Mouse (Mus musculus): ENCODE results near the gene Ccdc80. TPM values are rescaled to one million over a fixed set of nuclear protein-coding genes. Genes with fewer than 3 reads are reported as not detected.
A peak's percentile ranks its signal among the peaks of the same experiment; 100 is the strongest.

Gene Ccdc80
- 10 to 100 TPM; 67.2 to 85.5 TPM for total RNA-seq (2021)
- long read RNA-seq, experiment 1, full-length matches to known transcripts = 24 of 37 reads
- long read RNA-seq, experiment 1, partial matches to known transcripts = 9 of 37 reads
- long read RNA-seq, experiment 1, other reads (novel, unspliced or antisense) = 4 of 37 reads
- long read RNA-seq, experiment 2, full-length matches to known transcripts = 38 of 44 reads
- long read RNA-seq, experiment 2, partial matches to known transcripts = 5 of 44 reads
- long read RNA-seq, experiment 2, other reads (novel, unspliced or antisense) = 1 of 44 reads

DNA sequence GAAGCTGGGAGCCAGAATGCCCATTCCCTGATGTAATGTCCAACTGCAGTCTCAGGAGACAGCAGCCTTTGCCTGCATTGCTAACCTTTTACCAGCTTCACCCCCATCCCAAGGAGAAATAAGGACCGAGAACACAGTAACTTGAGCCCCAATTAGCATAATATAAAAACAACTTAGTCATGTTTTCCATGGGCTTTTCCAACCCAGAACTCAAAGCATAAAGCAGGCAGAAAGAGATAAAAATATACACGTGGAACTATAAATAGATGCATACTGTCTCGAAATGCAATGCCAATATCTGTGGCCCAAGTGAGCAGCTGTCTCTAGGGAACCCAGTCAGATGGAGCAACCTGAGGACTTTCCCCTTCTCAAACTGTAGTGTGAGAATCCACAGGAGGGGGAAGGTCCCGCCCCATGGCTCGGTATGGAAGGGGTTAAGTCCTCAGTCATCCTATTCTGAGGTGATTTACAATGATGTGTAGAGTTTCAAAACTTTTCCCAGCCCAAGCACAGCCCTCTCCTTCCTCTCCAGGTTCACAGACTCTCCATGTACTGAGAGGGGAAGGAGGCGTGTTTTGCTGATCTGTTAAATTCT lies at the start of gene Ccdc80:
TSS of gene Ccdc80 (plus strand) at position 266 of the 595 bp plus-strand sequence.
- intact Hi-C loops (cut with DNase I; ENCODE audit: low total_unique reads) = no loop called here
- peak; percentile 29 for DNase-seq

DNA sequence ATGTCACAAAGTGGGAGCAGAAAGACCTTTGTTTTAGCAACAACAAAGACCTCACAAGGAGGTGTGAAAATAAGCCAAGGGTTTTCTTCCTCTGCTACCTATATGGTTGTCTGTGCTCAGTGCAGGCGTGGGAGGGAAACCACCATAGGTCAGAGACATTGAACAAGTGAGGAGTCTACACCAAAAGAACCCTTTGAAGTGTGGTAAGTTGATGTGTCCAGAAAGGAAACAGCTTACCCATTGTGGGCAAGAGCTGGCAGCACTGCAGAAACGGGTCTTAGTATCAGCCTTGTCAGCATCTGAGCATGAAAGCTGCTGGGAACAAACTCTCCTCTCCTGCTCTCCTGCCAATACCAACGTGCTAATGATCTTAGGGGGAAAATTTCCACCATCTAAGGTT lies 48.4 kb upstream of the Ccdc80 start:
- intact Hi-C loops (cut with DNase I; ENCODE audit: low total_unique reads) = no loop called here
- DNase-seq = no peak

DNA sequence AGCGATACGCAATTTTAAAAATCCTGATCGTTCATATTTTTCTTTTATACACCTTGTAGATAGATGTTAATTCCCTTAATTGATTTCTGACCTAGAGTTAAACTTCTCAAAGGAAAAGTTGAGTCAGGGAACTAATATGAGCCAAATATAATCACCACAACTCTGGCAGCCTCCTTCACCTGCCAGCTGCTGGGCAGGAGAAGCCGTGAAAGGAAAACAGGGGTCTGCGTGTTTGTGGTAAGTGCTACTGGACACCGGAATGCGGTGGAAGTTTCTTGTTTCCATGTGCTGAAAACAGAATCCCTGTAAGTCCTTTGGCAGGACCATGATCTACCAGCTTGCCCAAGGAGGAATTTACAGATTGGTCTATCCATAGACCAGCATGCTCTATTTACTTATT lies 36.0 kb upstream of the Ccdc80 start:
- intact Hi-C loops (cut with DNase I; ENCODE audit: low total_unique reads) = no loop called here
- DNase-seq = no peak

DNA sequence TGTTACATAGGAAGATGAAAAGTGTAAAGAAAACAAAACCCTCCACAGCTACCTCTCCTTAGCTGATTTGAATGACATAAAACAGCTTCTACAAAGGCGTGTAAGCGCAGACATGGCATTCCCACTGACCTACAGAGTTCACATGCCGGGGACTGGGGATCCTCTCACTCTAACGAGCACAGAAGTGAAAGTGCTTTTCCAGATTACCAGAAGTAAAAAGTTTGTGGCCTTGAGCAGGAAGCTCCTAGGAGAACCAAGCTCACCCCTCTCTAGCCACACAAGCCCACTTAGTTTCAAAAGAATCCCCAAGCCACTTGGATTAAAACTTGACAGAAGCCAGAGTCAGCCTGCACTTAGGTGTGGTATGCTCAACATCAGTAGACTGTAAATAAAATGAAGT lies 35.3 kb upstream of the Ccdc80 start:
- intact Hi-C loops (cut with DNase I; ENCODE audit: low total_unique reads) = no loop called here
- no peak for DNase-seq

DNA sequence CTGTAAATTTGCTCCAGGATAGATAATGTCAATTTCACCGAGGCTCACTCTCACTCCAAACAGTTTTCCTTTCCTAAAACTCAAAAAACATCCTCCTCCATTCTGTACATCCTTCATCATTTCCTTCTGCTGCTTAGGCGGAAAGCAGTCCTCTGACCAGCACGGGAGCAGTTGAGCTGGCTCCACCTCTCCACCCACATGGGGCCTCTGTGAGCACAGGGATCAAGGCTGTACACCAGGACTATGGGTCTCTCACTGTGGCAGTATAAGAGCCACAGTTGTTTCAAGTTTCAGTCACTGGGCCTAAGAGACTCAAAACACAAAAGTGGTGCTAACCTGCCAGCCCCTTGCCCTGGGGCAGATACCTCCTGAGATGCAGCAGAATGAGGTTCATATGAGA lies 32.1 kb upstream of the Ccdc80 start:
- DNase-seq = peak; percentile 7
- intact Hi-C loops (cut with DNase I; ENCODE audit: low total_unique reads) = no loop called here

DNA sequence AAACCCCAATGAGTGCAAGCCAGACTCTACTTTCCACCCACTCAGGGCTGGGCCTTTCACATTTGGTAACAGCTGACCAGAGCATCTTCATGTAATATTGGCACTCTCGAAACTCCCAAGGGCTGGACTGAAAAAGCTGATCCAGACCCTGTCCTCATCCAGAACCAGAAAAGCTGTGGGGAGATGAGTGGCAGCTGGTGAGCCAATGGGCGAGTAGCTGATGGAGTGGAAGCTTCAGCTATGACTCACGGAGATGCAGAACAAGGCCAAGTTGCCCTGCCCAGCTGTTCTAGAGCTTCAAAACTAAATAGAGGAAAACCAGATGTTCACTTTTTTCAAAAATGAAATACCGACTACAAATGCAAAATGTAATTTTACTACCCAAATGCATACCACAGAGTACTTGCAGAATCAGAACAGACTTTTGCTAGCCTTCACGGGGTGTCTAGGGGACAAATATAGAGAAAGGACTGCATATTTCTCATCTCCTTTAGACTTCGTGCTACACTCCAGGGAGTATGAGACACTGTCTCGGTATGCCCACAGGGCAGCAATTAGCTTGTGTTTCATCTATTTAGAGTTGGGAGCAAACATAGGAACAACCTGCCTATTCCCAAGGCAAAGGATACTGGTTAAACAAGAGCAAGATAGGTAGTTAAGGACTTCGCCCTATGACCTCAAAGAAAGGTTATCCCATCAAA lies 22.7 kb upstream of the Ccdc80 start:
- peak; percentile 82 for DNase-seq
- intact Hi-C loops (cut with DNase I; ENCODE audit: low total_unique reads) = no loop called here

DNA sequence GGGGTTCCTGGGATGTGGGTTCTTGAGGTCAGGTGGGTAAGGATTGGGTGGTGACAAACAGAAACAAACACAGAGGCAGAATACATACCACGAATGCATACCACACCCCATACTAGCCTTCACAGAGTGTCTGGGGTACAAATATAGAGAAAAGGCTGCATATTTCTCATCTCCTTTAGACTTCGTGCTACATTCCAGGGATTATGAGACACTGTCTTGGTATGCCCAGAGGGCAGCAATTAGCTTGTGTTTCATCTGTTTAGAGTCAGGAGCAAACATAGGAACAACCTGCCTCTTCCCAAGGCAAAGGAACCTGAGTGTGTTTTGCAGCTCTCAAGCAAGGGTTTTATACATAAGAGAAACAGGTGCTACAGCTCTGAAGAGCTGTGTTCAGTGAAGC lies 21.8 kb upstream of the Ccdc80 start:
- intact Hi-C loops (cut with DNase I; ENCODE audit: low total_unique reads) = no loop called here
- DNase-seq = no peak

DNA sequence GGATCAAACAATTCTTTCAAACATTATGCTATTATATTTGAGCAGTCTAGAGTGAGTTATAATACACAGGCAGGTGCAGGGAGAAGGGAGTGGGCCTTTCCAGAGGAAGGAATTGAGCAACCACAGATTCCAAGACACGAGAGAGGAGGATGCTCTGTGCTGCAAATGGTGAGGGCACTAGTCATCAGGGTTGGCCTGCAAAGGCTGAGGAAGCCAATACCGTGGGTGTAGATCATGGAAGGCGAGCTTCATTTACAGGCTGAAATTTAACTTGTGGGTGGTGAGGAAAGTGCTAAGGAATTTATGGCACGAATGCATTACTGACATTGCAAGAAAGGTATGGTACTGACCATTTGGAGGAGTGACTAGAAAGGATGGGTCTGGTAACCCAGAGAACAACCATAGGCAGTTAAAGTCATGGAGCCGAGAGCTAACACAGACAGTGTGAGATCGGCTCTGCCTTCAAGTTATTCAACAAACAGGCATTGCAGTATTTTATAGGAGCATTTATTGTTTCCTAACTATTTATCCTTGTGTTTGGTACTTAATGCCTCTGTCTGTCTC lies 15.6 kb upstream of the Ccdc80 start:
- intact Hi-C loops (cut with DNase I; ENCODE audit: low total_unique reads) = no loop called here

DNA sequence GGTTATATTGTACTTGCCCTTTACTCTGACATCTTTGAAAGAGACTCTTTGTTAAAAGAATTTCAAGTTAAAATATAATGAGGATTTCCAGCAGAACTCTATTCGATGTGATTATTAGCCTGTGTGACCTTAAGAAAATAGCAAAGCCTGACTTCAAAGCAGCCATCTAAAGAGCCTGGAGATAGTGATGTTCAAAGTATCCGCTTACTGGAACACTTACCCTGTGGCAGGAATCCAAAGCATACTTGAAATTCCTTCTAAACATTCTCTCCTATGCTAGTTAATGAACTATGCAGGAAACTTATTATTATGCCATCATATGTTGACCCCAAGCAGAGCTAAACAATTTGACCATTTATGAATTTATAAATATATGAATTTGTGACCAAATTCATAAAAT lies 13.9 kb upstream of the Ccdc80 start:
- DNase-seq = no peak
- intact Hi-C loops (cut with DNase I; ENCODE audit: low total_unique reads) = no loop called here

More for the DNA sequence above, 15.6 kb upstream of the Ccdc80 start:
- DNase-seq = no peak

DNA sequence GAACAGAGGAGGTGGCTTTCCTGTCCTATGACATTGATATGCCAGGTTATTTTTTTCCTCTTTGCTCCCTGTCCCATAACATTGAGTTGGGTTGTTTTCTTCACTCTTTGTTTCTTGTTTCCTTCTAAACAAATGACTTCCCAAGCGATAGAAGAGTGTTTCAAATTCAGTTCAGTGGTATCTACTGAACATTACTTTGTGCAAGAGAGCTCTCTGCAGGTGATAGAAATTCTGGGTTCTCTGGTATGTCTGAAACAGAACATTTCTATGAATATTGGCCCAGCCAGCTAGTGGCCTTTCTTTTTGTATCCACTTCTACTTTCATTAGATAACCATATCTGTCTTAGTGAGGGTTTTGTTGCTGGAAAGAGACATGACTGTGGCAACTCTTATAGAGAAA lies 4.4 kb upstream of the Ccdc80 start:
- intact Hi-C loops (cut with DNase I; ENCODE audit: low total_unique reads) = no loop called here
- DNase-seq = no peak

DNA sequence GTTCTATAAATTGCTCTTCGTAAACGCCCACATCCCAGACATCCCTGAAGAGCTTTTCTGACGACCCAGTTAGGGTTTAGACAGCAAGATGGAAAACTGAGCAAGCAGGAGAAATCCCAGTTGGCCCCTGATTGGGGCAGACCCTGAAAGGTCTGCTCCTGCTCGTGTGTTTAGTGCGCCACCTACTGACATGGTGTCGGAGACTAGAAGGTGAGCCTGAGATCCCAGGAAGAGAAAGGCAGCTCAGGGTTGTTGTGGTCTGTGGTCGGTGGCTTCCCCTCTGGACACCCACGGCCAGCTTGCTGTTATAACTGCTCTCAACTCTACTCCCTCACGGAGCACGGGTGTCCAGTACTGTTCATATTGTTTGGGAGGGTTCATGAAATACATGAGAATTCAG lies 3.2 kb upstream of the Ccdc80 start:
- DNase-seq = peak; percentile 77
- intact Hi-C loops (cut with DNase I; ENCODE audit: low total_unique reads) = no loop called here

DNA sequence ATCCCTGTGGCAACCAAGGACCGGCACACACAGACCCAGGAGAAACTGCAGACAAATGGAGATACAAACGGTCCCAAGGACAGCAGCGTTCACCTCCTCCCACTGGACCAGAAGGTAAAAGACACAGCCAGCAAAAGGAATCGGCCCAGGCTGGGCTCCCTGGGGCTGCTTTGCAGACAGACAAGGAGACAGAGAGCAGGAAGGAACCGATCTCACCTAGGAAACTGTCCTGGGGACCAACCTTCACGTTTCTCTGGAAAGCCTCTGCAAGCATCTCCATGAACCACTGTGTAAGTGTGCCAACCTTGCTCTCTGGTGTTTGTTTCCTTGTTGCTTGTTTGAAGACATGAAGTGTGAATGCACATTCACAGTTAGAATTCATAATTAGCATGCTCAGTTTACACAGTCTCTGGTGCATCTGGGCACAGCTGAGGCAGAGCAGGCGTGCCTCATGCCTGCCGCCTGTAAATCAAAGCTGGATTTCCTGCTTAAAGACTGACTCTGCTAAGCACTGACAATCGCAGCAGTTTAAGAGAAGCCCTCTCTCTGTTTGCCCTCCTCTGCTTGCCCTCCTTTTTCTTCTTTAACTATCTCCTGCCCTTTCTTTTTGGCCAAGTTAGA lies 1.0 kb downstream of the Ccdc80 start:
- intact Hi-C loops (cut with DNase I; ENCODE audit: low total_unique reads) = no loop called here
- no peak for DNase-seq

DNA sequence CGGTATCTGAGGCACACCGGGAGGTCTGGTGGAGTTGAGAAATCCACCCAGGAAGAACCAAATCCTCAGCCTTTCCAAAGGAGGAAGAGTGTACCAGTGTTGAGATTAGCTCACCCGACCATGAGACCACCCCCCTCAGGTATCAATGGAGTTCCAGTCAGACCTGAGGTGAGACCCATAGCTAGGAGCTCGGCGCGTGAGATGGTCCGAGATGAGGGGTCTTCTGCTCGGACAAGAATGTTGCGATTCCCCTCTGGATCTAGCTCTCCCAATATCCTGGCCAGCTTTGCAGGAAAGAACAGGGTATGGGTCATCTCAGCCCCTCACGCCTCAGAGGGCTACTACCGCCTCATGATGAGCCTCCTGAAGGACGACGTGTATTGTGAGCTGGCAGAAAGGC lies 1.8 kb downstream of the Ccdc80 start:
- DNase-seq = no peak
- intact Hi-C loops (cut with DNase I; ENCODE audit: low total_unique reads) = no loop called here

DNA sequence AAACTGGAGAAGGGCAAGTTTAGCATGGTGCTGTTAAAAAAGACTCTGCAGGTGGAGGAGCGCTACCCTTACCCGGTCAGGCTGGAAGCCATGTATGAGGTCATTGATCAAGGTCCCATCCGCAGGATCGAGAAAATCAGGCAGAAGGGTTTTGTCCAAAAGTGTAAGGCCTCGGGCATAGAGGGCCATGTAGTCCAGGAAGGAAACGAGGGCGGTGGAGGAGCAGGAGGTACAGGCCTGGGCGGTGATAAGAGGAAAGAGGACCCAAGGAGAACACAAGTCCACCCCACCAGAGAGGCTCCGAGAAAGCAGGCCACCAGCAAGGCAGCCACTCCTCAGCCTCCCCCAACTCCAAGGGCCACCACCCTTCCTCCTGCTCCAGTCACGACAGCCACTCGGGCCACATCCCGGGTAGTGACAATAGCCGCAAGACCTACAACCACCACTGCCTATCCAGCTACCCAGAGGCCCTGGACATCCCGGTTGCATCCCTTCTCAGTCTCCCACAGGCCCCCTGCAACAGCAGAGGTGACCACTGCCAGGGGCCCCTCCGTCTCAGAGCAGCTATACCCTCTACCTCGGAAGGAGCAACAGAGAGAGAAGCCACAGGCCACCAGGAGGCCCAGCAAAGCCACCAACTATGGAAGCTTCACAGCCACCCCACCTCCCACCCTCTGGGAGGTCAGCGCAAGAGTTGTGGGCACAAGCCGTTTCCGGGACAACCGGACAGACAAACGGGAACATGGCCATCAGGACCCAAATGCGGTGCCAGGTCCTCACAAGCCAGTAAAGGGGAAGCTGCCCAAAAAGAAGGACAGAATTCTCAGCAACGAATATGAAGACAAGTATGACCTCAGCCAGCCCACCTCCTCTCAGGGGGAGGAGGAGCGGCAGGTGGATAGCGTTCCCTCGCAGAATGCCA lies 2.6 kb downstream of the Ccdc80 start:
- intact Hi-C loops (cut with DNase I; ENCODE audit: low total_unique reads) = no loop called here
- DNase-seq = no peak

DNA sequence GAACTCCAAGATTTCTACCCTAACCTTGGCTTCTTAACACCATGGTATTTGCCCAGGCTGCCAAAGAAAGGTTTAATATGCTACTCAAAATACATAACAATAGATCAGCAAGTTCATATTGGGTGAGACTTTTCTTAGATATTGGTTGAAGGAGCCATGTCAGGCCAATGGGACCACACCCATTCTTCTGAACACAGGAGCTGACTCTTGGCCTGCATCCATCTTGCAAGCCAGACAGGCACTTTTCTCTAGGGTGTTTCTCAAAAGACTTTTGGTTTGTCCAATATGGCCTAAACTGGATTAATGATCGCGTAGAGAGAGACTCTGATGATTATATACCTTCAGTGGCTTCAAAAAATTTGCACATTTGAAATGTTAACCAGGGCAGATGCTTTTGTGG lies 4.3 kb downstream of the Ccdc80 start:
- intact Hi-C loops (cut with DNase I; ENCODE audit: low total_unique reads) = no loop called here
- DNase-seq = peak; percentile 36

DNA sequence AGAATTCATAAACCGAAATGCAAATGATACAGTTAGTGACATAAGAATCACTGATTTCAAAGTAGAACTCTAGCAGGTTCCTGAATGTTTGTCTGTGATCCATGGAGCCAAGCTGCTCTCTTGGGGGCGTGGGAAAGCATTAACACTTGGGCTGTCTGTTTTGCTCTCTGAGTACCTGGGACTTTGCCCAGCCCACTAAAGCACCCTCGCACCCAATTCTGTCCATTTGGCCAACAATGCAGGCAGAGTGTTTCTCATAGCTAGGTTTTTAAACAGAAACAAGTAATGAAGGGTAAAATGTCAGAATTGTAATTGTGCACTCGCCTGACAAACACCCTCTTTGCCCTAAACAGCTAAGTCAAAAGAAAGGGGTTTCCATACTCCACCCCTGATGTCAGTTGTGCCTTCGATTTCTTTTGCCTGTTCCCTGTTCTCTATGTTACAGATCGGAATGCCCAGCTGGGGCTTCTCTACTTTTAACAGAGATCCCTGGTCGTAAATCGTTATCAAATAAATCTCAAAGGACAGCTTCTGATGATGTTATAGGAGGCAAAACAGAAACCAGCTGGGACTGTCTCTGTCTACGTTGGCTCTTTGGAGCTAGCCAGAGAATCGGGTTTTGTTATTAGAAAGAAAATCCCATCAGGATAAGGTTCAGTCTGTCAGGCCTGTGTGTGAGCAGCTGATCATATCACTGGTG lies 5.1 kb downstream of the Ccdc80 start:
- intact Hi-C loops (cut with DNase I; ENCODE audit: low total_unique reads) = no loop called here
- DNase-seq = no peak

DNA sequence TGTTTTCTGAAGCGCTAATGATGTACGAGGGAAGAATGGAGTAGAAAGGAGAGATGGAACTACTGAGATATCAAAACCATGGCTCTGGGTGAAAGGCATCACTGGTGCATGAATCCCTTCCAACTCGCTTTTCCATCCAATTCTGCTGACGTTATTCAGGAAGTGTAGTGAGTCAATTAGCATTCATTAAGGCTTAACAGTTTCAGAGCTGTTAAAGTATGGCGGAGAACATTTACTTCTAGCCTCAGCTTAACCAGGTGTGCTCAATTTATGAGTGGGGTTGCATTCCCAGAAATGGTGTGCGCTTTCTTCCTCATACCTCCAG lies 5.6 kb downstream of the Ccdc80 start:
- intact Hi-C loops (cut with DNase I; ENCODE audit: low total_unique reads) = no loop called here
- DNase-seq = no peak

DNA sequence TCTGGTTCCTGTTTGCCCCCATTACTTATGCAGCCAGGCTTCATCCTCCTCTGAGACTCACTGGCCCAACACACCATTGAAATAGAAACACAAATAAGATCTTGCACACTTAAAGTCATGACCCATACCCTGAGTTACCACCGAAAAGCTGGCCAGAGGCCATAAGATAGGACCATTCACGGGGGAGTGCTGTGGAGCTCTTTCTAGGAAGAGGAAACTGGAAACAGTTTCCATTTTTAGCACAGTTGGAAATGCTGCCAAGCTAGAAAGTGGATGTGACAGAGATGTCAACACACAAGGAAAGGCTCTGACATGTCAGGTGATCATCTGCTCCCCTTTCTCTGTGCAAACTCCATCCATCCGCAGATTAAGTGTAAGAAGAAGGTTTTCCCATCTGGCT lies 7.7 kb downstream of the Ccdc80 start:
- DNase-seq = no peak

DNA sequence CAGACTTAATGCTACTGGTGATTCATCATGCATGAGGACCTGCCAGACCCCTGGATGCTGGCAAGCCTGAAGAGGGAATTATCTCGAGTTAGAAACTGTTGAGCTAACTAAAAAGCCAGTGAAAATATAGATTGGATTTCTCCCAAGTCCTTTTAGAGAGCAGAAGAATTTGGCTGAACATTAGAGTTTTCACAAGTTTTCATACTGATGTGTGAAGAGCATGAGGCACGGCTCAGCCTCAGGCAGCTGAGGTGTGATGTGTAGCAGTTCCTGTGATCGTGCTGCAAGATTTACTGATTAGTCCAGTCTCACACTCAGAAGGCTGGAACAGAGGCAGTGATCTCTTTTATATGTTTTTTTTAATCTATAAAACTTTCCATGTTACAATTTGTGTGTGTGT lies 11.8 kb downstream of the Ccdc80 start:
- intact Hi-C loops (cut with DNase I; ENCODE audit: low total_unique reads) = no loop called here
- no peak for DNase-seq

More for the DNA sequence above, 7.7 kb downstream of the Ccdc80 start:
- intact Hi-C loops (cut with DNase I; ENCODE audit: low total_unique reads) = no loop called here

Measured in gastrocnemius, postnatal 14 days (tissue).